Comparison of ENCODE assay signal across 8 mouse cellular contexts in the genomic region with DNA sequence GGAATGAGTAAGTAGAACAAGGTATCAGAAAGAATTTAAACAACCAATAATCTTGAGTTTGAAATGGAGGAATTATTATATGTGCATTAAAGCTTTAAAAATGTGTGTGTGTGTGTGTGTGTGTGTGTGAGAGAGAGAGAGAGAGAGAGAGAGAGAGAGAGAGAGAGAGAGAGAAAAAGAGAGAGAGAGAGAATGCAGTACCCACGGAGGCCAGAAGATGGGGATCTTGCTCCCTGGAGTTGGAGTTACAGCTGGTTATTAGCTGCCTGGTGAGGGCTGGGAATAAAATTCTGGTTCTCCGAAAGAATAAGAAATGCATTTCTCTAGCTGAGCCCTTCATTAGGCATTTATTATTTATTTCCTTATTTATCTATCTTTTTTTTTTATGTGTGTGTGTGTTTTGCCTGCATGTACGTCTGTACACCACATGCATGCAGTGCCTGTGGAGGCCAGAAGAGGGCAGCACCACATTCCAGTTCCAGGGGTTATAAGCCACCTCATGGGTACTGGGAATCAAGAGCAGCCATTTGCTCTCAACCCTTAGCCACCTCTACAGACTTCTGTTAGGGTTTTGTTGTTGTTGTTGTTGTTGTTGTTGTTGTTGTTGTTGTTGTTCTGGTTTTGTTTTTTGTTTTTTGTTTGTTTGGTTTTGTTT. TPM values are rescaled to one million over a fixed set of nuclear protein-coding genes. Genes with fewer than 3 reads are reported as not detected.
DNase-seq lines count a peak whose midpoint lies in the region; TF ChIP-seq lines count a peak whose summit lies in the region.
"Had no signal": no experiment of that assay in that cellular context is flagged by ENCODE, and none has a peak within 500 bp of the region (broad histone marks: within the 10 kb centered on the region; RNA-seq: fewer than 3 reads in every experiment).

No protein-coding gene starts in this region.

- no peak for DNase-seq in layer of hippocampus, adult 2 months (ENCODE audit: low spot score in 2 of 2)
- no peak for DNase-seq in layer of hippocampus, adult 9-11 months
- peak; percentile 88 for DNase-seq in ZHBTc4 (ENCODE audit: low read depth, low spot score)
- DNase-seq in urinary bladder, postnatal 25 days (ENCODE audit: low spot score): no peak
- no peak for DNase-seq in heart, adult 18-20 months

- H3K4me1 ChIP-seq in ES-Bruce4 (ENCODE audit: control insufficient read depth, insufficient read depth, low read length): no peaks in the 10 kb centered on the region
- no peaks in the 10 kb centered on the region for H3K4me1 ChIP-seq in small intestine, adult 2 months (ENCODE audit: control insufficient read depth, insufficient read depth, insufficient read length, low read length)

- WGBS in small intestine, adult 2 months: 49% methylated on average over 3 of the region's 3 CpGs

- no peak for TF ChIP-seq POLR2A in ES-Bruce4 (IDR thresholded peaks at IDR 0.05; ENCODE audit: insufficient read depth, low read length)
- TF ChIP-seq POLR2A in small intestine, adult 2 months (IDR thresholded peaks at IDR 0.05; ENCODE audit: low read depth, low read length): no peak

- H3K9ac ChIP-seq in ES-Bruce4 (ENCODE audit: low read depth, poor library complexity, severe bottlenecking): no peak overlapping the region

- H3K4me3 ChIP-seq in layer of hippocampus, adult 2 months: no peak overlapping the region
- H3K4me3 ChIP-seq in ES-Bruce4 (ENCODE audit: low read depth, low read length): no peak overlapping the region
- no peak overlapping the region for H3K4me3 ChIP-seq in small intestine, adult 2 months (ENCODE audit: low read depth, low read length)

- H3K36me3 ChIP-seq in ES-Bruce4 (ENCODE audit: control insufficient read depth, insufficient read depth, low read length, poor library complexity, severe bottlenecking): no peaks in the 10 kb centered on the region
- no peaks in the 10 kb centered on the region for H3K36me3 ChIP-seq in small intestine, adult 2 months (ENCODE audit: control insufficient read depth, insufficient read depth, low read length)

- TF ChIP-seq CTCF in layer of hippocampus, adult 2 months (conservative IDR thresholded peaks at IDR 0.05): peak; percentile 61
- peak; percentile 80 for TF ChIP-seq CTCF in ES-Bruce4 (IDR thresholded peaks at IDR 0.05; ENCODE audit: low read depth, low read length)
- TF ChIP-seq CTCF in small intestine, adult 2 months (IDR thresholded peaks at IDR 0.05; ENCODE audit: extremely low read depth, insufficient read length, insufficient replicate concordance, low read depth, low read length): peak; percentile 41; the same call in 1 of the 2 replicates

- H3K27ac ChIP-seq in layer of hippocampus, adult 2 months: no peak overlapping the region
- no peak overlapping the region for H3K27ac ChIP-seq in ES-Bruce4 (ENCODE audit: insufficient read depth, low read length)
- no peak overlapping the region for H3K27ac ChIP-seq in small intestine, adult 2 months (ENCODE audit: insufficient read depth, low read depth, low read length)
- H3K27ac ChIP-seq: macrophage had no signal

- H3K9me3 ChIP-seq in ES-Bruce4 (replicated peaks; ENCODE audit: control insufficient read depth, insufficient read depth, low read length, poor library complexity, severe bottlenecking): no peaks in the 10 kb centered on the region

- no peak for TF ChIP-seq EP300 in ES-Bruce4 (IDR thresholded peaks at IDR 0.05; ENCODE audit: insufficient read depth, low read depth, low read length)

- H3K27me3 ChIP-seq in ES-Bruce4 (ENCODE audit: control insufficient read depth, insufficient read depth, low read length, poor library complexity, severe bottlenecking): no peaks in the 10 kb centered on the region
- no peaks in the 10 kb centered on the region; the same call in 1 of the 2 replicates for H3K27me3 ChIP-seq in small intestine, adult 2 months (ENCODE audit: control insufficient read depth, insufficient read depth, low read length)

RNA-seq across cellular contexts. Expression of a gene that starts 13.9 kb away (rescaled TPM):
- total RNA-seq in layer of hippocampus, adult 2 months (2021): 10 to 100 TPM; 25.7 to 39.9 TPM
- 4.8 and 5.4 TPM in 2 replicates for polyA plus RNA-seq in ES-Bruce4 (2011; ENCODE audit: insufficient read depth, insufficient read length, low read depth, missing spikeins)
- polyA plus RNA-seq in small intestine, adult 2 months (2012; rRNA removed): 0.34 and 3.2 TPM in 2 replicates
- total RNA-seq in heart, adult 18-20 months (2021): under 1 TPM in 1 of 2 experiments, not detected in 1; 0.46 TPM
- polyA plus RNA-seq: macrophage had no signal

Comparison
In these comparisons a context has a peak if more than half of its experiments do, and no peak if none do; other contexts are left out.
1. RNA of a gene that starts 13.9 kb away (total RNA-seq): 25.7 to 39.9 TPM in layer of hippocampus, adult 2 months; 0.46 TPM in heart, adult 18-20 months; every median in the first group is over 10 times any median in the second.
2. Peak in every context shown above with its lines, with median percentiles within 50 percentile points of each other: CTCF ChIP-seq.